Comparison of ENCODE assay signal across 28 mouse cellular contexts in the genomic region with DNA sequence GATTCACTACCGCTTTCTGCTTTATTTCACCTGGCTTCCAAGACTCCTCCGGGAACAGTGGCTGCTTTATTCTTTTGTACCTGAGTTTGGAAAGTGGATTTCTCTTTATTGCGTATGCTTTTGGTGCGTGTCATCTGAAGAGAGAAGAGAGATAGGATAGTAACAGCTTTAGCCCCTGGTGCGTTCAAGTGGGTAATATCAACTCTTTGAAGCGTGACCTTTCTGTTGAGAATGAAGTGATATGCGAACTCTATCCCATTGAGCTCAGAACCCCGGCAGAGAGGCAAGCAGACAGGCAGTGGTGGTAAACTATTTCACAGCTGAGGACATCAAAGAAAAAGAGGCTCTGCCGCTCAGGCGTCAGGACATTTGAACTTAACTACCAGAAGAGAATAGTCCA.
"Had no signal": no experiment of that assay in that cellular context is flagged by ENCODE, and none has a peak within 500 bp of the region (broad histone marks: within the 10 kb centered on the region; RNA-seq: fewer than 3 reads in every experiment).

No protein-coding gene starts in this region.

- H3K4me3 ChIP-seq: gastrocnemius, adult 2 months; heart, embryonic 10.5 days; heart, embryonic 12.5 days; hindbrain, embryonic 10.5 days; hindbrain, embryonic 12.5 days; intestine, embryonic 15.5 days; kidney, embryonic 15.5 days; limb, embryonic 13.5 days; limb, embryonic 15.5 days; liver, embryonic 12.5 days had no signal

- H3K36me3 ChIP-seq: heart, embryonic 10.5 days; heart, embryonic 12.5 days; hindbrain, embryonic 10.5 days; hindbrain, embryonic 12.5 days; intestine, embryonic 15.5 days; kidney, embryonic 15.5 days; limb, embryonic 13.5 days; limb, embryonic 15.5 days; liver, embryonic 12.5 days had no signal

- H3K27me3 ChIP-seq: heart, embryonic 12.5 days; hindbrain, embryonic 12.5 days; intestine, embryonic 15.5 days; kidney, embryonic 15.5 days; limb, embryonic 15.5 days; liver, embryonic 12.5 days had no signal

- H3K4me1 ChIP-seq: heart, embryonic 10.5 days; hindbrain, embryonic 12.5 days; intestine, embryonic 15.5 days; kidney, embryonic 15.5 days; limb, embryonic 13.5 days; limb, embryonic 15.5 days; liver, embryonic 12.5 days had no signal

- H3K4me2 ChIP-seq: heart, embryonic 12.5 days; hindbrain, embryonic 12.5 days; hindbrain, embryonic 14.5 days; intestine, embryonic 15.5 days; kidney, embryonic 15.5 days; limb, embryonic 13.5 days; limb, embryonic 15.5 days; liver, embryonic 12.5 days had no signal

- H3K27ac ChIP-seq: gastrocnemius, adult 2 months; heart, embryonic 10.5 days; hindbrain, embryonic 10.5 days; hindbrain, embryonic 12.5 days; hindbrain, embryonic 14.5 days; intestine, embryonic 15.5 days; kidney, embryonic 15.5 days; kidney, postnatal 0 days; limb, embryonic 13.5 days; limb, embryonic 15.5 days; liver, embryonic 12.5 days; liver, embryonic 14.5 days had no signal

- ATAC-seq: hindbrain, embryonic 16.5 days; inflammation-experienced regulatory T-cells, adult 6 months; intestine, embryonic 15.5 days; intestine, postnatal 0 days; liver, embryonic 12.5 days had no signal

- H3K9me3 ChIP-seq: heart, embryonic 10.5 days; heart, embryonic 12.5 days; hindbrain, embryonic 10.5 days; hindbrain, embryonic 12.5 days; intestine, embryonic 15.5 days; kidney, embryonic 15.5 days; limb, embryonic 13.5 days; limb, embryonic 15.5 days; liver, embryonic 12.5 days had no signal

- H3K9ac ChIP-seq: heart, embryonic 12.5 days; hindbrain, embryonic 12.5 days; hindbrain, embryonic 14.5 days; intestine, embryonic 15.5 days; kidney, embryonic 15.5 days; limb, embryonic 13.5 days; limb, embryonic 15.5 days; liver, embryonic 12.5 days; liver, embryonic 14.5 days had no signal

- DNase-seq: gastrocnemius, adult 2 months; gastrocnemius, postnatal 10 days; gastrocnemius, postnatal 25 days; heart, adult 18-20 months; heart, postnatal 10 days; heart, postnatal 4 days; kidney, adult 18-20 months; kidney, adult 9 months; kidney, postnatal 14 days; kidney, postnatal 36 days; layer of hippocampus, adult 9-11 months; layer of hippocampus, postnatal 36 days; left cerebral cortex, postnatal 4 days had no signal
